ENCODE assay signal across 27 mouse cellular contexts in genomic region chr8:113891376-113891775, GRCm38 (mm10). TPM values are rescaled to one million over a fixed set of nuclear protein-coding genes. Genes with fewer than 3 reads are reported as not detected.
DNase-seq lines count a peak whose midpoint lies in the region; ATAC-seq lines count a peak whose summit lies in the region.
"Had no signal": no experiment of that assay in that cellular context is flagged by ENCODE, and none has a peak within 500 bp of the region (broad histone marks: within the 10 kb centered on the region; RNA-seq: fewer than 3 reads in every experiment).

No protein-coding gene starts in this region.

- ATAC-seq in heart, embryonic 11.5 days (replicated peaks; ENCODE audit: insufficient number of reproducible peaks, low FRiP score, low TSS enrichment), result no peak
- ATAC-seq: forebrain, embryonic 14.5 days; hindbrain, postnatal 0 days; Patski had no signal

- H3K9me3 ChIP-seq in heart, embryonic 11.5 days (replicated peaks; ENCODE audit: control insufficient read depth, low read length), result no peaks in the 10 kb centered on the region
- H3K9me3 ChIP-seq: embryonic facial prominence, embryonic 15.5 days; hindbrain, embryonic 12.5 days had no signal

- H3K4me3 ChIP-seq in heart, embryonic 11.5 days (ENCODE audit: low read depth, low read length), result no peak overlapping the region
- H3K4me3 ChIP-seq: embryonic facial prominence, embryonic 15.5 days; erythroblast, embryonic 14.5 days; forebrain, embryonic 10.5 days; gastrocnemius, adult 2 months; heart, adult 2 months; hindbrain, embryonic 12.5 days had no signal

- H3K4me2 ChIP-seq in heart, embryonic 11.5 days, result no peak overlapping the region
- H3K4me2 ChIP-seq: embryonic facial prominence, embryonic 15.5 days; hindbrain, embryonic 12.5 days had no signal

- no peak overlapping the region for H3K27ac ChIP-seq in heart, embryonic 11.5 days (ENCODE audit: low read depth, low read length)
- H3K27ac ChIP-seq: embryonic facial prominence, embryonic 15.5 days; forebrain, embryonic 10.5 days; gastrocnemius, adult 2 months; heart, adult 2 months; hindbrain, embryonic 12.5 days; hindbrain, postnatal 0 days had no signal

- 50% methylated on average over 3 of the region's 3 CpGs for WGBS in heart, embryonic 11.5 days (ENCODE audit: insufficient replicate concordance)

- H3K9ac ChIP-seq in heart, embryonic 11.5 days (ENCODE audit: low read depth, low read length), result no peak overlapping the region
- H3K9ac ChIP-seq: embryonic facial prominence, embryonic 15.5 days; hindbrain, embryonic 12.5 days had no signal

- DNase-seq in heart, adult 18-20 months, result peak; percentile 5 to 56
- DNase-seq in ZHBTc4 (ENCODE audit: low read depth, low spot score), result peak; percentile 16
- DNase-seq in heart, postnatal 10 days, result peak; percentile 6 to 18
- DNase-seq in lung, postnatal 14 days, result no peak
- no peak for DNase-seq in gastrocnemius, postnatal 14 days
- no peak for DNase-seq in layer of hippocampus, adult 11-12 months (ENCODE audit: low spot score)
- DNase-seq: adrenal gland, adult 8-10 months; adrenal gland, postnatal 36 days; cerebellum, adult 11 months; cerebellum, adult 8-10 months; embryo, embryonic 11 days; gastrocnemius, adult 2 months; gastrocnemius, postnatal 36 days; kidney, adult 11 months had no signal

- H3K27me3 ChIP-seq in heart, embryonic 11.5 days (ENCODE audit: control insufficient read depth, insufficient read depth, low read length), result no peaks in the 10 kb centered on the region
- H3K27me3 ChIP-seq: embryonic facial prominence, embryonic 15.5 days; hindbrain, embryonic 12.5 days; Patski had no signal

- intact Hi-C loops in heart, postnatal 10 days (cut with DNase I), result no loop called here
- intact Hi-C loops in gastrocnemius, postnatal 14 days (cut with DNase I; ENCODE audit: low total_unique reads), result no loop called here

- no peaks in the 10 kb centered on the region for H3K36me3 ChIP-seq in heart, embryonic 11.5 days (ENCODE audit: control insufficient read depth, insufficient read depth, low read length)
- H3K36me3 ChIP-seq: embryonic facial prominence, embryonic 15.5 days; forebrain, embryonic 10.5 days; hindbrain, embryonic 12.5 days had no signal

- H3K4me1 ChIP-seq in heart, embryonic 11.5 days (ENCODE audit: control insufficient read depth, insufficient read depth, low read length), result no peaks in the 10 kb centered on the region
- H3K4me1 ChIP-seq: embryonic facial prominence, embryonic 15.5 days; forebrain, embryonic 10.5 days; hindbrain, embryonic 12.5 days had no signal

RNA-seq across cellular contexts. Expression of gene Adamts18, which starts 42.8 kb away (rescaled TPM):
- total RNA-seq in heart, adult 18-20 months (2021), result under 1 TPM in 1 of 2 experiments, not detected in 1; 0.13 TPM
- polyA plus RNA-seq in heart, embryonic 11.5 days (2014; fragmentation: Nextera tagmentation; extraction: Ambion mirVana), result 3.2 and 4.6 TPM in 2 replicates
- under 1 TPM in 1 of 2 experiments, not detected in 1; 0.10 TPM for total RNA-seq in heart, postnatal 10 days (2021)
- under 1 TPM; 0.18 to 0.35 TPM for total RNA-seq in gastrocnemius, postnatal 14 days (2021)
- total RNA-seq: adrenal gland, postnatal 36 days; common myeloid progenitor, adult 5-6 weeks; heart, adult 2 months; heart, postnatal 36 days; MEL had no signal
- polyA plus RNA-seq: C2C12; erythroblast, embryonic 14.5 days; Patski had no signal

Comparison
In these comparisons a context has a peak if more than half of its experiments do, and no peak if none do; other contexts are left out.
1. DNase-seq: peak in heart, adult 18-20 months (2 of 2), ZHBTc4 (single experiment) and heart, postnatal 10 days (2 of 2); none in lung, postnatal 14 days (single experiment), gastrocnemius, postnatal 14 days (single experiment) and layer of hippocampus, adult 11-12 months (single experiment).